Comparison of ENCODE assay signal across 8 mouse cellular contexts in the genomic region with DNA sequence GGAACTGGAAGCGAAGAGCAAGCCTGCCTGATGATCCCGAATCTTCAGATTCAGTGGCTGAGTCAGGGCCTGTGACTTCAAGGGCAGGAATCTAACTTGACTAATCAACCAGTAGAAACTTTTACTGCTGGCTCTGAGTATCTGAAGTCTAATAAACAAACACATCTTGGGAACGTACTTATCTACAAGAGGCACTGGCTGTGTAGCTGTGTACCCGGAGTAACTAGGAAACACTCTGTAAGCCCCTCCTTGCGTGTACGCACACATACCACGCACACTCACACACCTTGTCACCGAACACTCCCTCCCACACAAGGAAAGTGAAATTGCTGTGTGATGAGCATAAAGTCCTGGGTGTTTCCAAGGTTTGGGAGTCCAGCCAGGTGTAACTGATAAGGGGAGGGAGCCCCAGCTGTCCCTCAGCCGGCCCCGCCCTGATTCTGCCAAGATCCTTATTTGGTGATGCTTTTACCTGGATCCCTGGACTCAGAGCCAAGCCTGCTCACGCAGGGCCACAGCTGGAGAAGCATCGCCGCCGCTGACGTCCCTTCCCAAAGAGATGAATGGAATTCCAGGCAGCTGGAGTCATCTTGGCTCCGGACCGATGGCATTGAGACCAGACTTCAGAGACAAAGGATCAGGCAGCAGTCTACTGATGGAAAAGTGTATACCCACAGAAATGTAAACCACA. TPM values are rescaled to one million over a fixed set of nuclear protein-coding genes. Genes with fewer than 3 reads are reported as not detected.
DNase-seq lines count a peak whose midpoint lies in the region; ATAC-seq and TF ChIP-seq lines count a peak whose summit lies in the region.

No protein-coding gene starts in this region.

- H3K4me3 ChIP-seq in kidney, adult 2 months (ENCODE audit: insufficient read depth, low read depth, low read length) = no peak overlapping the region
- H3K4me3 ChIP-seq in forebrain, embryonic 13.5 days = peak overlapping the region; percentile 52
- H3K4me3 ChIP-seq in liver, embryonic 15.5 days (replicated peaks) = no peak overlapping the region
- H3K4me3 ChIP-seq in neural tube, embryonic 13.5 days = peak overlapping the region; percentile 47

- H3K9me3 ChIP-seq in forebrain, embryonic 13.5 days (replicated peaks) = no peaks in the 10 kb centered on the region
- no peaks in the 10 kb centered on the region for H3K9me3 ChIP-seq in liver, embryonic 15.5 days (replicated peaks)
- H3K9me3 ChIP-seq in neural tube, embryonic 13.5 days = no peaks in the 10 kb centered on the region

- no peaks in the 10 kb centered on the region for H3K36me3 ChIP-seq in kidney, adult 2 months (ENCODE audit: control insufficient read depth, insufficient read depth, low read length)
- H3K36me3 ChIP-seq in forebrain, embryonic 13.5 days (ENCODE audit: poor library complexity, severe bottlenecking) = no peaks in the 10 kb centered on the region
- H3K36me3 ChIP-seq in liver, embryonic 15.5 days (replicated peaks) = no peaks in the 10 kb centered on the region
- no peaks in the 10 kb centered on the region for H3K36me3 ChIP-seq in neural tube, embryonic 13.5 days

- no peak for TF ChIP-seq POLR2A in kidney, adult 2 months (IDR thresholded peaks at IDR 0.05; ENCODE audit: low read depth, low read length)

- no peaks in the 10 kb centered on the region for H3K27me3 ChIP-seq in kidney, adult 2 months (replicated peaks; ENCODE audit: control insufficient read depth, insufficient read depth, low read length)
- H3K27me3 ChIP-seq in forebrain, embryonic 13.5 days = peaks cover 10% of the 10 kb centered on the region
- H3K27me3 ChIP-seq in liver, embryonic 15.5 days = peaks cover 20% of the 10 kb centered on the region
- H3K27me3 ChIP-seq in neural tube, embryonic 13.5 days = peaks cover 29% of the 10 kb centered on the region

- 43% methylated on average over 17 of the region's 17 CpGs for WGBS in kidney, adult 2 months
- WGBS in forebrain, embryonic 13.5 days = 37% methylated on average over 17 of the region's 17 CpGs
- 40% methylated on average over 17 of the region's 17 CpGs for WGBS in liver, embryonic 15.5 days (ENCODE audit: insufficient replicate concordance)
- 41% methylated on average over 17 of the region's 17 CpGs for WGBS in neural tube, embryonic 13.5 days

- no peak overlapping the region for H3K27ac ChIP-seq in kidney, adult 2 months (ENCODE audit: insufficient read depth, low read depth, low read length)
- H3K27ac ChIP-seq in forebrain, embryonic 13.5 days = no peak overlapping the region
- no peak overlapping the region for H3K27ac ChIP-seq in liver, embryonic 15.5 days (replicated peaks)
- no peak overlapping the region for H3K27ac ChIP-seq in neural tube, embryonic 13.5 days (replicated peaks)

- no peak for TF ChIP-seq CTCF in kidney, adult 2 months (conservative IDR thresholded peaks at IDR 0.05; ENCODE audit: insufficient read depth, insufficient read length, low read depth, low read length)

- DNase-seq in kidney, adult 11 months = peak; percentile 46
- DNase-seq in kidney, adult 2 months = no peak
- DNase-seq in adrenal gland, adult 2 months = peak; percentile 81
- DNase-seq in heart, postnatal 4 days = peak; percentile 61

- H3K4me2 ChIP-seq in forebrain, embryonic 13.5 days = peak overlapping the region; percentile 91
- peak overlapping the region; percentile 11; the same call in 1 of the 2 replicates for H3K4me2 ChIP-seq in liver, embryonic 15.5 days
- H3K4me2 ChIP-seq in neural tube, embryonic 13.5 days = peak overlapping the region; percentile 82

- peak; percentile 46 for ATAC-seq in forebrain, embryonic 13.5 days
- no peak for ATAC-seq in liver, embryonic 15.5 days (ENCODE audit: insufficient read depth)
- ATAC-seq in neural tube, embryonic 13.5 days (ENCODE audit: low read depth) = peak; percentile 34; the same call in 1 of the 2 replicates
- no peak for ATAC-seq in activated CD4-positive, CD25-positive, alpha-beta regulatory T cell, adult 4 months

- H3K4me1 ChIP-seq in kidney, adult 2 months (ENCODE audit: control insufficient read depth, insufficient read depth, low read length) = peaks cover 4% of the 10 kb centered on the region
- H3K4me1 ChIP-seq in forebrain, embryonic 13.5 days = peaks cover 18% of the 10 kb centered on the region
- 0 out of 2 replicates have a peak, but pooled peaks cover 7% of the 10 kb centered on the region for H3K4me1 ChIP-seq in liver, embryonic 15.5 days (replicated peaks)
- H3K4me1 ChIP-seq in neural tube, embryonic 13.5 days (replicated peaks) = peaks cover 22% of the 10 kb centered on the region

- H3K9ac ChIP-seq in forebrain, embryonic 13.5 days = peak overlapping the region; percentile 45; the same call in 1 of the 2 replicates
- no peak overlapping the region for H3K9ac ChIP-seq in liver, embryonic 15.5 days
- H3K9ac ChIP-seq in neural tube, embryonic 13.5 days = peak overlapping the region; percentile 43

RNA-seq across cellular contexts. Expression of a gene that starts 1.3 kb away (rescaled TPM):
- polyA plus RNA-seq in kidney, adult 2 months (2012; rRNA removed) = 19.8 and 20.6 TPM in 2 replicates
- total RNA-seq in adrenal gland, adult 2 months (2021) = 10 to 100 TPM; 19.3 to 19.9 TPM
- 1.8 and 3.2 TPM in 2 replicates for polyA plus RNA-seq in adrenal gland, adult 2 months (2012; rRNA removed)
- polyA plus RNA-seq in forebrain, embryonic 13.5 days (2015; fragmentation: Nextera tagmentation; extraction: Ambion mirVana) = 5.9 and 9.2 TPM in 2 replicates
- total RNA-seq in heart, postnatal 4 days (2021) = 10 to 100 TPM; 63.1 to 71.3 TPM
- polyA plus RNA-seq in liver, embryonic 15.5 days (2015; fragmentation: Nextera tagmentation; extraction: Ambion mirVana) = 26.0 and 29.6 TPM in 2 replicates
- 6.6 and 11.0 TPM in 2 replicates for polyA plus RNA-seq in neural tube, embryonic 13.5 days (2015; fragmentation: Nextera tagmentation; extraction: Ambion mirVana)
- not detected for polyA plus RNA-seq in activated CD4-positive, CD25-positive, alpha-beta regulatory T cell, adult 4 months (2017; shearing (Covaris generic))

Comparison
In these comparisons a context has a peak if more than half of its experiments do, and no peak if none do; other contexts are left out.
1. H3K4me3 ChIP-seq: peak in forebrain, embryonic 13.5 days (single experiment) and neural tube, embryonic 13.5 days (single experiment); none in kidney, adult 2 months (single experiment) and liver, embryonic 15.5 days (single experiment).
2. ATAC-seq: peak in forebrain, embryonic 13.5 days (single experiment) and neural tube, embryonic 13.5 days (single experiment); none in liver, embryonic 15.5 days (single experiment) and activated CD4-positive, CD25-positive, alpha-beta regulatory T cell, adult 4 months (single experiment).
3. H3K4me2 ChIP-seq: peak in every context shown above with its lines; median percentile 91 in forebrain, embryonic 13.5 days; 82 in neural tube, embryonic 13.5 days; 11 in liver, embryonic 15.5 days.